Mouse (Mus musculus): Measurements from ENCODE around the gene Lasp1. TPM values are rescaled to one million over a fixed set of nuclear protein-coding genes. Genes with fewer than 3 reads are reported as not detected.

Gene Lasp1
- 100 to 1,000 TPM; 190 to 199 TPM for total RNA-seq (2021)

- peak; percentile 88 for DNase-seq
- intact Hi-C loops (cut with DNase I), result loop anchor here (5.0 kb wide), 1 partner anchor 189 kb away; the partner anchor contains the start of gene Plxdc1
These were observed at the start of gene Lasp1 for GRCm38 (mm10) chr11:97798782-97799145. Gene Lasp1 (plus strand): TSS chr11:97799000.

- intact Hi-C loops (cut with DNase I), result no loop called here
- DNase-seq, result no peak
These were observed 45.5 kb upstream of the Lasp1 start for GRCm38 (mm10) chr11:97753277-97753676.

- intact Hi-C loops (cut with DNase I), result no loop called here
- no peak for DNase-seq
These were observed 40.7 kb upstream of the Lasp1 start for GRCm38 (mm10) chr11:97758125-97758524.

- intact Hi-C loops (cut with DNase I), result no loop called here
- no peak for DNase-seq
These were observed 39.9 kb upstream of the Lasp1 start for GRCm38 (mm10) chr11:97758942-97759341.

GRCm38 (mm10) chr11:97761638-97762037 lies 37.2 kb upstream of the Lasp1 start:
- intact Hi-C loops (cut with DNase I), result no loop called here
- DNase-seq, result no peak

- DNase-seq, result peak; percentile 94
- intact Hi-C loops (cut with DNase I), result no loop called here
These were observed 32.5 kb upstream of the Lasp1 start, which contains the start of gene Cwc25 for GRCm38 (mm10) chr11:97766154-97766881. Gene Cwc25 (minus strand): TSS chr11:97766556.

GRCm38 (mm10) chr11:97769704-97770103 lies 29.1 kb upstream of the Lasp1 start:
- DNase-seq, result no peak
- intact Hi-C loops (cut with DNase I), result no loop called here

- DNase-seq, result no peak
- intact Hi-C loops (cut with DNase I), result no loop called here
These were observed 27.4 kb upstream of the Lasp1 start for GRCm38 (mm10) chr11:97771410-97771809.

- no peak for DNase-seq
- intact Hi-C loops (cut with DNase I), result no loop called here
These were observed 23.6 kb upstream of the Lasp1 start for GRCm38 (mm10) chr11:97775186-97775585.

GRCm38 (mm10) chr11:97775808-97776496 lies 22.8 kb upstream of the Lasp1 start, which contains the start of gene 1700001P01Rik:
Gene 1700001P01Rik (minus strand): TSS chr11:97775918.
- intact Hi-C loops (cut with DNase I), result no loop called here
- DNase-seq, result no peak

- intact Hi-C loops (cut with DNase I), result no loop called here
- no peak for DNase-seq
These were observed 22.2 kb upstream of the Lasp1 start for GRCm38 (mm10) chr11:97776497-97777128.

GRCm38 (mm10) chr11:97777129-97777529 lies 21.7 kb upstream of the Lasp1 start:
- intact Hi-C loops (cut with DNase I), result no loop called here
- DNase-seq, result peak; percentile 26

- no peak for DNase-seq
- intact Hi-C loops (cut with DNase I), result no loop called here
These were observed 19.9 kb upstream of the Lasp1 start for GRCm38 (mm10) chr11:97778918-97779317.

- intact Hi-C loops (cut with DNase I), result loop anchor here (5.0 kb wide), 1 partner anchor 207 kb away; the partner anchor contains the start of gene Plxdc1
- DNase-seq, result no peak
These were observed 18.7 kb upstream of the Lasp1 start for GRCm38 (mm10) chr11:97779968-97780701.

GRCm38 (mm10) chr11:97781478-97781831 lies 17.3 kb upstream of the Lasp1 start:
- intact Hi-C loops (cut with DNase I), result loop anchor here (5.0 kb wide), 1 partner anchor 206 kb away; the partner anchor contains the start of gene Plxdc1
- no peak for DNase-seq

GRCm38 (mm10) chr11:97781832-97782563 lies 16.8 kb upstream of the Lasp1 start, which contains the start of gene Rpl23:
Gene Rpl23 (minus strand): TSS chr11:97782437.
- intact Hi-C loops (cut with DNase I), result loop anchor here (5.0 kb wide), 1 partner anchor 205 kb away; the partner anchor contains the start of gene Plxdc1
- peak; percentile 100 for DNase-seq

GRCm38 (mm10) chr11:97782564-97782895 lies 16.3 kb upstream of the Lasp1 start:
- intact Hi-C loops (cut with DNase I), result loop anchor here (5.0 kb wide), 1 partner anchor 205 kb away; the partner anchor contains the start of gene Plxdc1
- no peak for DNase-seq

- intact Hi-C loops (cut with DNase I), result no loop called here
- DNase-seq, result no peak
These were observed 10.8 kb upstream of the Lasp1 start for GRCm38 (mm10) chr11:97787961-97788360.

GRCm38 (mm10) chr11:97789727-97790126 lies 9.1 kb upstream of the Lasp1 start:
- no peak for DNase-seq
- intact Hi-C loops (cut with DNase I), result no loop called here

All from left cerebral cortex, postnatal 4 days (tissue).